Mouse (Mus musculus) brain, embryonic 14.5 days (tissue): ENCODE results near the gene Gm12258. TPM values are rescaled to one million over a fixed set of nuclear protein-coding genes. Genes with fewer than 3 reads are reported as not detected.

Experiments
- DNase-seq: peaks from one replicate; pipeline ENCODE4 v3.0.0-alpha.2; 2011; ENCODE audit warnings: low read depth
- CTCF ChIP-seq: fragments of 200-500 bp; IDR thresholded peaks from 2 replicates; pipeline ENCODE4 v1.5.1; 2012; ENCODE audit warnings: inconsistent platforms, mild to moderate bottlenecking, moderate library complexity, borderline replicate concordance; ENCODE audit not compliant: insufficient read depth, insufficient read length; ENCODE audit errors: extremely low read depth
- polyA plus RNA-seq: library from polyadenylated mRNA; depleted of rRNA; stranded (reverse); fragments of >200 nt; gene quantifications from 2 replicates; pipeline ENCODE4 v1.2.3, GENCODE M21; 2012; rRNA removed

The Gm12258 gene
- polyA plus RNA-seq, 1 experiment, result 22.2 TPM

DNA sequence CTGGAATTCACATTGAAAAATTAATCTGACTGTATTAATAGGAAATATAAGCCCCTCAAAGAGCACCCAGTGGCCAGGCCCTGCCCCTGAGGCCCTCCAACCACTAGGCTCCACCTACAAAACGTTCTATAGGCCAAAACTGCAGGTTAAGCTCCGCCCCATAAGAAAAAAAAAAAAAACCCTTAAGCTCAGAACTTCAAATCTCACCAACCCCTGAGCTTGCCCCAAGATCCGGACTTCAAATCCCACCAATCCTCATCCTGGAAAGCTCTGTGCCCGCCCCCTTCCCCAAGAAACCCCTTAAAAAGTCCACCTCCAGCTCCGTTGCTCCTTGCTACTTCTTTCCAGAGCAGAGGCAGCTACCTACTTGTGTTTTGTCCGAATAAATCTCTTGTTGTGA lies 57.9 kb downstream of the Gm12258 start:
- no peak for TF ChIP-seq CTCF
- peak; percentile 73 for DNase-seq

Other genes starting within 250 kb of the Gm12258 start
- not detected in 2 replicates for gene 2210407C18Rik, start 231.1 kb upstream of the Gm12258 start, polyA plus RNA-seq
- gene Olfr323, start 216.7 kb upstream of the Gm12258 start, polyA plus RNA-seq, result not detected in 2 replicates
- 0.11 TPM in 1 of 2 replicates, not detected in the other for gene Trim58, start 206.7 kb upstream of the Gm12258 start, polyA plus RNA-seq
- gene Olfr322, start 188.4 kb upstream of the Gm12258 start, polyA plus RNA-seq, result not detected in 2 replicates
- not detected in 2 replicates for gene Olfr320, start 166.1 kb upstream of the Gm12258 start, polyA plus RNA-seq
- gene Olfr319, start 148.0 kb upstream of the Gm12258 start, polyA plus RNA-seq, result 0.10 TPM in 1 of 2 replicates, not detected in the other
- not detected in 2 replicates for gene Olfr318, start 123.1 kb upstream of the Gm12258 start, polyA plus RNA-seq
- 0.20 and 0.27 TPM in 2 replicates for gene Olfr317, start 107.9 kb upstream of the Gm12258 start, polyA plus RNA-seq
- not detected in 2 replicates for gene Olfr316, start 94.4 kb upstream of the Gm12258 start, polyA plus RNA-seq
- not detected in 2 replicates for gene Olfr315, start 74.0 kb upstream of the Gm12258 start, polyA plus RNA-seq
- not detected in 2 replicates for gene Olfr314, start 64.2 kb upstream of the Gm12258 start, polyA plus RNA-seq
- 1.1 and 2.4 TPM in 2 replicates for gene Fam183b, start 45.2 kb upstream of the Gm12258 start, polyA plus RNA-seq
- not detected in 2 replicates for gene Olfr313, start 32.2 kb upstream of the Gm12258 start, polyA plus RNA-seq
- gene Olfr312, start 17.9 kb upstream of the Gm12258 start, polyA plus RNA-seq, result not detected in 2 replicates
- 0.06 TPM in 1 of 2 replicates, not detected in the other for gene Olfr311, start 7.9 kb upstream of the Gm12258 start, polyA plus RNA-seq
- 8.7 and 10.0 TPM in 2 replicates for gene 2810021J22Rik, start 20.1 kb downstream of the Gm12258 start, polyA plus RNA-seq
- 4.2 and 6.0 TPM in 2 replicates for gene Zfp39, start 57.1 kb downstream of the Gm12258 start, polyA plus RNA-seq
- gene Btnl10, start 70.8 kb downstream of the Gm12258 start, polyA plus RNA-seq, result 0.01 and 0.04 TPM in 2 replicates
- gene Rnf187, start 91.8 kb downstream of the Gm12258 start, polyA plus RNA-seq, result 664 and 715 TPM in 2 replicates
- 726 and 1,077 TPM in 2 replicates for gene Hist3h2ba, start 101.8 kb downstream of the Gm12258 start, polyA plus RNA-seq
- 120 and 164 TPM in 2 replicates for gene Hist3h2a, start 107.5 kb downstream of the Gm12258 start, polyA plus RNA-seq
- 2.1 and 2.2 TPM in 2 replicates for gene Trim17, start 107.5 kb downstream of the Gm12258 start, polyA plus RNA-seq
- 25.8 and 30.6 TPM in 2 replicates for gene Trim11, start 130.9 kb downstream of the Gm12258 start, polyA plus RNA-seq